Mouse (Mus musculus): ENCODE results near the gene Zdhhc8.

GRCm38 (mm10) chr16:18175817-18176541 is 59.0 kb downstream of the Zdhhc8 start:
- no peak for TF ChIP-seq CTCF (IDR thresholded peaks at IDR 0.05; ENCODE audit: low read depth)
- no peak for TF ChIP-seq EP300 (optimal IDR thresholded peaks at IDR 0.05)

All from stomach, postnatal 0 days (tissue).